Mouse (Mus musculus) left cerebral cortex, adult 8-10 months (tissue): Measurements from ENCODE around the gene Cpne1. TPM values are rescaled to one million over a fixed set of nuclear protein-coding genes. Genes with fewer than 3 reads are reported as not detected.
"Not testable (repeated sequence)": the region's sequence is repeated elsewhere in the genome, so short reads cannot be mapped to it uniquely, and the experiment has no call there.

ENCODE experiments used
- DNase-seq, 2 experiments: peaks; one replicate each; pipeline ENCODE4 v3.0.0; 2022; ENCODE audit warnings: low spot score in 2 of 2
- total RNA-seq, 4 experiments: library from RNA; stranded (reverse); gene quantifications; 2 replicates each; pipeline ENCODE4 v1.2.4; 2022

Gene Cpne1
- total RNA-seq, result 10 to 100 TPM; 25.2 to 37.8 (median 34.2) TPM

DNA sequence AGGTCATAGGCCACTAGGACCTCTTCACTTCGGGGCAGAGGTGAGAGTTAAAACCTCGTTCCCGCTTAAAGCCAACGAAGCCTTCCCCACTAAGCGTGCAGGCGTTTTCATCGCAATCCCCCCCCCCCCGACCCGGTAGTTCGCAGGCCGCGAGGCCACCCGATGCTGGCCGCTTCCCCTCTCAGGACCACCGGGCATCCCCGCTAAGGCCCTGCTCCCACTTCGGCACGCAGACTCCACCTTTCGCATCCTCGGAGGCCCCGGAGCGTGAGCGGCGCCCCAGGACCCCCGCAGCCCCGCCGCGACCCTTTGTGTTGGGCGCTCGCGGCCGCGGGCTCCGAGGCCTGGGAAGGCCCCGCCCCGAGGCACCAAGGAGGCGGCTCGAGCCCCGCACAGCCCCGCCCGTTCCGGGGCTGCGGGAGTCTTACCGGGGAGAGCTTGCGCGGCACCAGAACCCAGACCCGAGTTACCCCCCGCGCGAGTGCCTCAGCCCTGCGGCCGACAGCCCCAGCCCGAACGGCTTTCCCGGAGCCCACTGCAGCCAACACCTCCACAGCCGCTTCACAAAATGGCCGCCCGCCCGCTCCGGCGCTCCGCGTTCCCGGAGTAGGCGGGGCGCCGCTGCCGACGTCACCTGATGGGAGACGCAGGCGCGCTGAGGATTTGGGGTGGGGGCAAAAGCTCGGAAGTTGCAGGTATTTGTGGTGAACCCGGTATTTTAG is at the start of gene Cpne1, which contains the start of gene Rbm12:
Gene Cpne1, minus strand, starts transcription at position 608 of the 722 bp plus-strand sequence.
Gene Rbm12, minus strand, starts transcription at position 621 of the 722 bp plus-strand sequence.
- peak; percentile 78 to 83 for DNase-seq

DNA sequence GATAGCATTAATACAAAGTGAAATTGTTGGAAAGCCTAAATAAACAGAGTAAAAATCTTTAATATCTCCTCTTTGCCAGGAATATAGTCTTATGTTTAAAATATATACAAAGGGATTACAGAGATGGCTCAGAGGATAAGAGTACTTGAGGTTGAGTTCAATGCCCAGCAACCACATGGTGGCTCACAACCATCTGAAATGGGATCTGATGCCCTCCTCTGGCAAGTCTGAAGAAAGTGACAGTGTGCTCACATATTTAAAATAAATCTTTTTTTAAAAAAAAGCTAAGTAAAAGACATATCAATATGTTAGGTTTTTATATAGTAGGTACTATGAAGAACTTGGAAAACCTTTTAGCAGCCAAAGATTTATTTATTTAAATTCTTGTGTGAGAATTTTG is 39.8 kb upstream of the Cpne1 start:
- no peak for DNase-seq

DNA sequence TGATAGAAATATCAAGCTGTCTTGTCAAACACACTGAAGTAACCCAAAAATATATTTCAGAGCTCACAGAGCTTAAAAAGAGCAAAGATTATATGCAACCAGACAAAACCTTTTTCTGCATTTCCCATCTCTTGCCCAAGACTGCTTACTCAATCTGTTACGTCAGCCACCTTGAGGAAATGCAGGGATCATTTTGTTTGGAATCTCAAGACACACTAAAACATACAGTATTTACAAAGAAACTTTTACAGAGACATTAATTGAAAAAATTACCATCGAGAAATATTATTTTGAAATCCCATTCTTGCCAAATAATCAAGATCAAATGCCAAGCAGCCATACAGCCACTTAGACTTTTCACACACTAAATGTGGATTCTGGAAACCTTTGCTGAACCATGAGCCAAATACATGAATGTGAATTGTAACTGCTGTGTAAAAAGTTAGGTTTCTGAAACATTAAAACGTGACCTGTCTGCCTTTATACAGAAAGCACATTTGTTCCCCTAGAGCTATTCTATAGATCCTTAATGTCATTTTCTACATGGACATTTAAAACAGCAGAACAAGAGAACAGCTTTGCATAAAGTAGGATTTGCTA is 35.7 kb upstream of the Cpne1 start:
- DNase-seq, result no peak

DNA sequence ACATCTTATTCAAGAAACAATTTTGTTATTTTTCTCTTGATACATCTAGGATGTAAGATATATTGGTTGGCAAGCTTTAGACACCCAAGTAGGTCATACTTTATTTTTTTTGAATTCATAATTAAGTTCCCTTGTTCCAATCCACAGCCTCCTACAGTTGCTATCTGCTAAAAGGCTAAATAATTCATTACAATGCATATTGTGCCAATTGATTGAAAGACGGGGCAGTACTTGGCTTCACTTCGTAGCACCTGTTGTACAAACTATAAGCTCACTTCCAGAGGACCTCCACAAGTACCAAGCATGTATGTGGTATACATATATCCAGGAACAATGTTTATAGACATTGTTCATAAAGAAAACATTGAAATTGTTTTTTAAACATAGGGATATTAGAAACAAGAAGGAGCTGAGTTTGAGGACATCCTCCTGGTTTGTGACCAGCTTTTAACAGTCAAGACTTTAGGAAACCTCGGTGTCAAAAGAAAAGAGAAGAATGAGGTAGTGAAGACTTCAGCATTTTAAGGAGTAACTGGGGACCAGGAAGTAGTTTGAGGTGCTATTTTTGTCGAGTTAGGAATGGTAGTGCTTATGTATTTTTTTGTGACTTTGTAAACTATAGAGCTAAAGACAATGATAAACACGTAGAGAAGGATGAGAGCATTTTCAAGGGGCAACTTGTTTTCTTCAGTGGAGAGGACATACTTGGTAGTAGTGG is 34.7 kb upstream of the Cpne1 start:
- DNase-seq, result no peak

DNA sequence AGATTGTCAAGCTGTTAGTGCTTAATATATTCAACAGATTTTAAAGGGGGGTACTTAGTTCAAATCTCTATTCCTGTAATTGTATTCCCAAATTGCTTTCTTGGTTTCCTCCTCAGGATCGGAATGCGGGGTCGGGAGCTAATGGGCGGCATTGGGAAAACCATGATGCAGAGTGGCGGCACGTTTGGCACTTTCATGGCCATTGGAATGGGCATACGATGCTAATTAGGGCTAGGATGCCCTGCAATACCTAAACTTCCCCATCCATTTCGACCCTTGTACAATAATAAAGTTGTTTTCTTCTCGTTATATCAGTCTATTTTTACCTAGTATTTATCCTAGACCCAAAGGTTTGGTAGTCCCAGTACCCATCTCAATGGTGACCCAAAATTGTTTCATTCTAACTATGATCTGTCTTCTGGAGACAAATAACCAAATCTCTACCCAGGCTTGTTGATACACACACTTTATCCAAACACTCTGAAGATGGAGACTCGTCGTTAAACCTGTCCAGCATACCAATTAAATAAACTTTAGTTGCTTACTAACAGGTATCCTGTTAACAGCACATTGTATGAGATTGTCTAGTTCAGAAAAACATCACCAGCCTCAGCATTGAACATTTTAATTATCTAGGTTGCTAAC is 33.8 kb upstream of the Cpne1 start:
- no peak for DNase-seq

DNA sequence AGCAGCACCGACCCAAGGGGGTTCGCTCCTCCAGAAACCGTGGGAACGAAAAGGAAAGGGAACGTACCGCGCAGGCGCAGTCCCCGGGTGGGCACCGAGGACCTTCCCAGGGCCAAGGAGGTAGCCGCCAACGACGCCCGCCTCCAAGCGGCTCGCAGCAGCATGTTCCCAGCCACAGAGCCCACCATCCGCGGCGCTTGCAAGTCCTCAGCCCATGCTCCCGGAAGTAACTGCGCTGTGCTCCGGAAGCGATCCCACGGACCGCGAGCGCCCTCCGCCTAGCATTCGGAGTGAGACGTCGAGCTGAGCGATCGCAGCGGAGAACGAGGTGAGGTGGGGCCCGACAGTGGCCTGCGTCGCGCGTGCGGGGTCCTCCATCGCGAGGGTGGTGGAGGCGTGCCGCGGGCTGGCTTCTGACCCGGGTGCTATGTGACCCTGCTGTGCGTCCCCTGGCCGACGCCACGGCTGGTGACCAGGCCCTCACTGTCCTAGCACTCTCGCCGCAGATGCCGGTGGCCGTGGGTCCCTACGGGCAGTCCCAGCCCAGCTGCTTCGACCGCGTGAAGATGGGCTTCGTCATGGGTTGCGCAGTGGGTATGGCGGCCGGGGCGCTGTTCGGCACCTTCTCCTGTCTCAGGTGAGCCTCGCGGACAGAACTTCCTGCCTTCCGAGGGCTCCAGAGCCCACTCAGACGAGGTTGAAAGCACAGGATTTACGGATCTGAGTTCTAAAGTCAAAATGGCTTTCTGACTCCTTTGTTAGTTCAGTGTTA is 32.4 kb upstream of the Cpne1 start, which contains the start of the genes Romo1 and Nfs1:
Gene Romo1, plus strand, starts transcription at position 87 of the 772 bp plus-strand sequence.
Gene Nfs1, minus strand, starts transcription at position 234 of the 772 bp plus-strand sequence.
- DNase-seq, result peak; percentile 88 to 89

DNA sequence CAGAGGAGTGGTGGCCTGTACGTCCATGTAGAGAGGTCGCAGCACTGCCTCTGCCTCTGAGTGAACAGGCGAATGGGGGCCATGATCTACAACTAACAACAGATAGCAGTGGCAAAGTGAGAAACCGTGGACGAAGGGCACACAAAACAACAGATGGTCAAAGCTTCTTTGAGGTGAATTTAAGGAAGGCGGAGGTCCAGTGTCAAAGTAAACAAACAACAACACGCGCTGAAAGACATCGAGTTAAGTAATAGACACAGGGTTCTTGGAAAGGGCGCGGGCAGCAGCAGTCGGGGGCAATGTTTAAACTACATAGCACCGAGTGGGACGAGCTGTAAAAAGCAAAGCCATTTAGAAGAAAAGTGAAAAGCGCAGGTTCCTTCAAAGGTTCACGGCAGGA is 31.6 kb upstream of the Cpne1 start:
- no peak for DNase-seq

DNA sequence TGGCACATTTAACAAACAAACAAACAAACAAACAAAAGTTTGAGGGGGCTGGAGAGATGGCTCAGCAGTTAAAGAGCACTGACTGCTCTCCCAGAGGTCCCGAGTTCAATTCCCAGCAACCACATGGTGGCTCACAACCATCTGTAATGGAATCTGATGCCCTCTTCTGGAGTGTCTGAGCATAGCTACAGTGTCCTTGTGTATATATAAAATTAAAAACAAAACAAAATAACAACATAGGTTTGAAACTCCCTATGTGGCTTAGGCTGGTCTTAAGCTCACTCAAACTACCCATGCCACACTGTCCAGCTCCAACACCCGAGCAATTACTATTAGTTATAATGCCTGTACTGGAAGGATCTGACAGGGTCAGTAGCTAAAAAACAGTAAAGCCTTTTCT is 31.1 kb upstream of the Cpne1 start:
- DNase-seq, result no peak

DNA sequence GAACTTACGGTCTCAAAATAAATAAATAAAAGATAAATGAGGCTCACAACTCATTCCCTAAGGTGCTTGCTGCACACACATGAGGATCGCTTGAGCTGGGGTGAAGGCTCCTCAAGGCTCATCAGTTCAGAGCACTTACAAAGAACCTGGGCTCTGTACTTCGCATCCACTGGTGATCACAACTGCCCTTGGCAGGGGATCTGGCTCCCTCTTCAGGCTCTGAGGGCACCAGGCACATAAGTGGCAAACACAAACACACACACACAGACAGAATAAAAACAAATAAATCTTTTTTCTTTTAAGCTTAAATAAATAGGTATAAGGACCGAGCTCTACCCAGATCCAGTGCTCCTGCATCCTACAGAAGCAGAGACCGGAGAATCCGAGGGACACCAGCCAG is 23.9 kb upstream of the Cpne1 start:
- no peak for DNase-seq

DNA sequence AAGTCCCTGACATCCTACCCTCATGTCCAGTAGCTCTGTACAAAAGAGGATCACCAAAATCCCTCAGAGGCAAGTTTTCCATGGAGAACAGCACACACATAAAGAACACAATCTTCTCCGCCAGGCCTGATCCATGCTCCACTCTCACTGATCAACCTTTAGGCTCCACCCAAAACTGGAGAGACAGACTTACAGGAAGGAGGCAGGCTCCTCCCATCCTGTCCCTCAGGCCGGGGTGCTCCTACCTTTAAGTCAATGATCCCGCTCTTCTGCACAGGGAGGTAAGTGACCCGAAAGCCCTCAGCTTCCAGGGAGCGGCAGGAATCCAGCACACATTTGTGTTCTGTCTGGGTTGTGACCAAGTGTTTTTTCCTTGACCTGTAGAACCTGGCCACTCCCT is 22.4 kb upstream of the Cpne1 start:
- no peak for DNase-seq

DNA sequence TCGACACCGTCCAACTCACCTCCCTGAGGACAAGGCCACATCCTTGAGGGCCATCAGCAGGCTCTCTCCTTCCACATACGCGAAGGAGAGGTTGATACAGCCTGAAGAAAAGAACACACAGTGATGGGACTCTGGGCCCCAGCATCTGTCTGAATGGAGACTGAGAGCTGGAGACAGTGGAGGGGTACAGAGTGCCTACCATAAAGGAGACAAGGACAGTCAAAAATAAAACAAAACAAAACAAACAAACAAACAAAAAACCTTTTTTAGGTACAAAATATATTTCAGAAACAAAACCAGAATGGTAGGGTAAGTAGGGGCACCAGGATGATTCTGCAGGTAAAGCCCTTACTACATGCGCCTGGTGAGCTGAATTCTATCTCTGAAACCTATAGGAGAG is 15.2 kb upstream of the Cpne1 start, which contains the start of gene Gm28036:
Gene Gm28036, minus strand, starts transcription at position 101 of the 400 bp plus-strand sequence.
- no peak for DNase-seq

DNA sequence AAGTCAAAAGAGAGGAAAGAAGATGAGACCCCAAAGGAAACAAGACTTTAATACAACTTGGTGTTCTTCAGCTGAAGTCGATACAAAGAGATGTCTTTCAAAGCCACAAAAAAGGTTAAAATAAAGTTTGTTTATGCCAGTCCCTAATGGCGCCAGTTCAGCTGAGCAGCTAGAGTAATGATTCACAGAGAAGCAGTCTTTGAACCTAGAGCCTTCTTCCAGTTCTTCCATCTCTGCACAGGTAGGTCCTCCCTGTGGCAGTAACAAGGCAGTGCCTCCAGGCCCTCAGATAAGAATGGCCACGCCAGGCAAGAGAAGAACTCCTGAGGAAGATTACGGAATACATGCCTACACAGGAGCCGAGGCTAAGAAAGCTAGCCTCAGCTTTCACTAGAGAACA is 12.0 kb upstream of the Cpne1 start:
- no peak for DNase-seq

DNA sequence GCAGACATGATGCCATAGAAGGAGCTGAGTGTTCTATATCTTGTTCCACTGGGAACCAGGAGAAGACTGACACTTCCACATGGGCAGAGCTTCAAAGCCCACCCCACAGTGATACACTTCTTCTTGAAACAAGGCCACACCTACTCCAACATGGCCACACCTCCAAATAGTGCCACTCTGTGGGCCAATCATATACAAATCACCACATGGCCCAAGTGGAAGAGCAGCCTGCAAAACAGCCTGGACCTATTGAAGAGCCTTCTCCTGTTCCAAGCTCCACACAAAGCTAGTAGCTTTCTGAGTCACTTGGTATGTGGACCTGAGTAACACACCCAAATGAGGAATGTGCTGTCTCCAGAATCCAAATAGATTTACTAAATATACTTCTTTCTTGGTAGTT is 7.8 kb upstream of the Cpne1 start:
- DNase-seq, result no peak

DNA sequence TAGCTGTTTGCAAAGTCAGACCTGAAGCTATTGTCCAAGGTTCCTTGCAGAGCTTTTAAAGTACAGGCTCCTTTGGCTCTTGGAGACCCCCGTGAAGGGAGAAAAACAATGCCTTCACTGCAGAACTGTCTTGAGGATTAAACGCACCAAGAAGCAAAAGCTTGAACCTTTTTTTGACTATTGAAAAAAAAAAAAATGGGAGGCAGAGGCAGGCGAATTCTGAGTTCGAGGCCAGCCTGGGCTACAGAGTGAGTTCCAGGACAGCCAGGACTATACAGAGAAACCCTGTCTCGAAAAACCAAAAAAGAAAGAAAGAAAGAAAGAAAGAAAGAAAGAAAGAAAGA is 287 bp upstream of the Cpne1 start:
- not testable (repeated sequence) for DNase-seq

DNA sequence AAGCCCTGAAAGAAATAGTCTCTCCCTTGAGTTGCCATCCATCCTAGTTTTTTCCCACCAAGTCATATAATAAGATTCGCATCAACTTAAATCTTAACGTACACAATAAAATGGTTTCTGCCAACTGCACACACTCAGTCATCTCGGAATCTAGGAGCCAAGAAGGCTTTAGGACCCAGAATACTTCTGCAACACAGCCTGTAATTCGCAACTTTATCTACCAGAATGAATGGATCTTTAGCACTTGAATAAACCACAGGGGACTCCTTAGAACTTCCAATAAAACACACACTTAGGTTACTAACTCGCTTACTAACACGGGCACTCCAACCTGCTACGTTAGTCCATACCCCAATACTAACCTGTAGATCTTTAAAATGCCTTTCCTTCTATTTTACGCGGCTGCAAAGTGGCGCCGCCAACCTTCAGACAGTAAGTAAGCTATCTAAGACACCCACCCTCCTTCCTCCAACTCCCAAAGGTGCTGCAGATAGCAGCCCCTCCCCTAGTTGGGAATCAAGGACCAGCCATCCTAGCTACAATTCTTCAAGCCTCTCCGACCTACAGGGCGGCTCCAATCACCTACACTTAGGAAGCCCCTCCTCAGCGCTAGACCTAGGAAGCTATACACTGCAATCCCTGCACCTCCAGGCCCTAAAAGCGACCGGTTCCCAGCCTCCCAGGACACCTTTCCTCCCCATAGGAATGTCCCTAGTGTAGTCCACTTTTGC is 973 bp downstream of the Cpne1 start:
- DNase-seq, result no peak

DNA sequence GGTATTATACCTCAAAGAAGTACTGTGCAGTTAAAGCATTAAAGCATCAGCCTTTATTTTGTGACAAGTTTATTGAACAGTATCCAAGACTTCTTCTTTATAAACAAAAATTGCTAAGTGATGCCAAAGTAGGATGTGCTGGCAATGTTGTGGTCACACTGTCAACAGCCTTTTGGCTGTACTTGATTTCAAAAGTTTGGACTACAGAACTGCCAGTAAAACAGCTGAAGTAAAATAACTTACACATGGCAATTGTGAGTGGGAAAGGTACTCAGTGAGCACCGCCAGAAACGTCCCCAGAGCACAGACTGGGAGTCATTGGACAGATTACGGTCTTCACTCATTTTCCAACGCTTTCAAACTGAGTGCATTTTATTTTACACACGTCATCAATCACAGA is 19.8 kb downstream of the Cpne1 start:
- DNase-seq, result no peak

DNA sequence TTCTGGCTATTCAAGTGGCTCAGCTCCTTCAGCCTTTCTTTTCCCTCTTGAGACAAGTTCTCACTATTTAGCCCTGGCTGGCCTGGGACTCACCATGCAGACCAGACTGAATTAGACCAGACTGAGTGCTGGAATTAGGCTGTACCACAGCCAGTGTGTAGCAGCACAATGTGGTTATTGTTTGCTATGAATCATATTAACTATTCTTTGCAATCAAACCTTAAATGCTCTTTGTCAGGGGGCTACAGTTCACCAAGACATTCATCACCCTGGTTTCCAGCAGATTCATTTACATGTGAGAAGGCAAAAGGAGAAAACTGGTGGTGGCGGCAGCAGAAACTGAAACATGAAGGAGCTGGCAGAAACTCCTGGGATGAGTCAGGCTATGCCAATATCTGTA is 22.0 kb downstream of the Cpne1 start:
- no peak for DNase-seq

DNA sequence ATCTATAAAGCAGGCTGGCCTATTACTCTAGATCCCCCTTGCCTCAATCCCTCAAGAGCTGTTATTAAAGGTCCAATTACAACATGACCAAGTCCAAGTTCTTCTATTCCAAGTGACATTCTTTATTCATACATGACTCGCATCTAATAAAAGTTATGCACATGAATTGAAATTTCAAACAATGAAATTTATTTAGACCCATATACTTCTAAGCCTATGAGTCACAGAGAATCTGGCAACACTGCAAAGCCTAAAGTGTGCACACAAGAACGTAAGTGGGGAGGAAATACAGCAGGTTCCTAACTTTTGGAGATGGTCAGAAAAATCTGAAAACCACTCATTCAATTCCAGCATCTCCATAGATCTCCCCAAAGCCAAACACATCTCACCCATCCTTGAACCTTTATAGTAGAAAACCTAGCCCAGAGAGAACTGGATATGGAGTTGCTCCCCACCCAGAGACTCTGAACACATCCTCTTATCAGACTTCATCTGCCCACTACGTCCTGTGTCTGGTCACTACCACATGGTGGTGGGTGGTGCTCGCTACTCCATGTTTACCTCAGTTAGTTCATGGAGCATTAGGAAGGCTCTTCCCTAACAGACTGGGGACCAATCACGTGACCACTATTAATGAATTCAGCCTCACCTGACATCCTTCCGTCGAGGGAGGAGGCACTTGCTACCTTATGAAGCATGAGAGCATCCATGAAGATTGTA is 24.2 kb downstream of the Cpne1 start:
- DNase-seq, result no peak

DNA sequence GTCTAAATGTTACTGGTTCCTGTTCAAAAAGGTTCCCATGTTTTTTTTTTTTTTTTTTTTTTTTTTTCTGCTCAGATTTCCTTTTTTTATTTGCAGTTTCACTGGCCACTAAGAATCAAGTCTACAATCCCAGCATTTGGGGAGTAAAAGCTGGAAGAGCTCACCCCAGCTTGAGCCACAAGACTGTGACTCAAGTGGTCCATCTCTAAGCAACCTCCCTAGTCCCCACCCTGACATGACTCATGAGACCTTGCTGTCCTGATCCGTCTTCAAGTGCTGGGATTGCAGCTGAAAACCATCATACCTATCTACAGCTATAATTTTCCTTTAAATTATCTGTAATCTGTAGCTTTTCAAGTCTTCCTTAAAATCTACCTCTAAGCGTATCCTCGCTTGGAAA is 27.2 kb downstream of the Cpne1 start:
- DNase-seq, result no peak

DNA sequence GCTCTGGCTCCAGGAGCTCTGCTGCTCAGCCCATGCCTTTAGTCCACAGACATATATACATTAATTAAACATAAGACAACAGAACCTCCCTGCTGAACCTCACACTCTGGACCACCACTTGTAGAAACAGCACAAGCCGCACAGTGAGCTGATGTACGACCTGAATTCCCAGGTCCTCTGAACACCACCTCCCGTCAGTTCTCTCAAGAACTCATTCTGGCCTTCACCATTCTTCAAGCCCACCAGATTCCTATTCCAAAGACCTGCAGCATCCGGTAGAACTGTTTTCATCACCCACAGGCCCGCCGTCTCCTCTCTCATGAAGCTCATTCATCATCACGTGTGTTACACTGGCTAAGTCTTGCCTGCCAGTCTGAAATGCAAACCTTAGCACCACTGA is 31.4 kb downstream of the Cpne1 start:
- no peak for DNase-seq
